In the genomic region with DNA sequence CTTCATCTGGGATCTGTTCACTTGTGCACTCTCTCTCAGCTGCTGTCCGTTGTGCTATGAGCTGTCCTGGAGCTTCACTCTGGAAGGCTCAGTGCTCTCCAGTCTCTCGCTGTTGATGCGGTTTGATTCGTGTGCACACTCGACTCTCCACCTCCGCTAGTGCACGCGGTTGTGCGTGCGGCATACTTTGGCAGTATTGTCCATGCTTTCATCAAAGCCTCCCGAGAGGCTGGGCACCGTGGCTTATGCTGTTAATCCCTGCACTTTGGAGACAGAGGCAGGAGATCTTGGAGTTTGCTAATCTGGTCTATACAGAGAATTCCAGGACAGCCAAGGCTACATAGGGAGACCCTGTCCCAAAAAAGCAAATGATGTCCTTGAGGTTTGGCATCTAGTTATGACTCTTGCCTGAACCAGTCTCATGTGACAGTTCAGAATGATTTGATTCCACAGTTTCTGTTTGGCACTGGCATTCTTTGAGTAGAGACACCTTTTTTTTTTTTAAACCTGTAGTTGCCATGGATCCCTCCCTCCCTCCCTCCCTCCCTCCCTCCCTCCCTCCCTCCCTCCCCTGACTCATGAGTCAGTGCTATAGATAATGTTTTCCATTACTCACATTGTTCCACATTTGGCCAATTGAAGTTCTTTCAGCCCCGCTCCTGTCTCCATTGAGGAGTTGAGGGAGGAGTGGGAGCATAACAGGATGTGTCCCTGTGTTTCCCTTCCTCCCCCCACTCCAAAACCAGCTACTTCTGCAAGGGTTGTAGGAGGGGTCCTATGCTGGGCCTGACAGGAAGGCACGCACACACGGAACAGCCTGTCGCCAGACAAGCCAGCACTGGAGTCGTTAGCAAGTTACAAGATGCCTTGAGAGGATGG, we compare ENCODE assay signal across 8 mouse cellular contexts.
DNase-seq lines count a peak whose midpoint lies in the region; ATAC-seq and TF ChIP-seq lines count a peak whose summit lies in the region.

No protein-coding gene starts in this region.

- WGBS in lung, embryonic 15.5 days, result 75% methylated on average over 17 of the region's 17 CpGs
- WGBS in embryonic facial prominence, embryonic 14.5 days, result 71% methylated on average over 17 of the region's 17 CpGs
- WGBS in hindbrain, postnatal 0 days, result 50% methylated on average over 17 of the region's 17 CpGs
- 65% methylated on average over 17 of the region's 17 CpGs for WGBS in stomach, postnatal 0 days

- no peak for TF ChIP-seq EP300 in stomach, postnatal 0 days (optimal IDR thresholded peaks at IDR 0.05)

- no peak for ATAC-seq in lung, embryonic 15.5 days (ENCODE audit: borderline replicate concordance, extremely low read depth, low FRiP score, low TSS enrichment)
- ATAC-seq in embryonic facial prominence, embryonic 14.5 days (ENCODE audit: low read depth), result peak; percentile 27; the same call in 1 of the 2 replicates
- ATAC-seq in hindbrain, postnatal 0 days, result no peak
- 0 out of 2 replicates have a peak, but pooled peaks have one; percentile 15 for ATAC-seq in megakaryocyte progenitor cell, adult 5-6 weeks (replicated peaks; ENCODE audit: poor library complexity)
- ATAC-seq in stomach, postnatal 0 days (ENCODE audit: low FRiP score, low TSS enrichment), result peak; percentile 36; the same call in 1 of the 2 replicates

- H3K27ac ChIP-seq in lung, embryonic 15.5 days, result peak overlapping the region; percentile 34; the same call in 1 of the 2 replicates
- peak overlapping the region; percentile 71 for H3K27ac ChIP-seq in embryonic facial prominence, embryonic 14.5 days (replicated peaks; ENCODE audit: low read depth, low read length)
- 0 out of 2 replicates have a peak overlapping the region, but pooled peaks have one; percentile 7 for H3K27ac ChIP-seq in hindbrain, postnatal 0 days
- peak overlapping the region; percentile 45; the same call in 1 of the 2 replicates for H3K27ac ChIP-seq in stomach, postnatal 0 days (replicated peaks)

- H3K9me3 ChIP-seq in lung, embryonic 15.5 days, result no peaks in the 10 kb centered on the region
- no peaks in the 10 kb centered on the region for H3K9me3 ChIP-seq in embryonic facial prominence, embryonic 14.5 days (ENCODE audit: control insufficient read depth, low read length)
- H3K9me3 ChIP-seq in hindbrain, postnatal 0 days (ENCODE audit: low read length), result no peaks in the 10 kb centered on the region
- no peaks in the 10 kb centered on the region for H3K9me3 ChIP-seq in stomach, postnatal 0 days (ENCODE audit: control insufficient read depth, low read length)

- no peak overlapping the region for H3K4me3 ChIP-seq in lung, embryonic 15.5 days
- no peak overlapping the region for H3K4me3 ChIP-seq in embryonic facial prominence, embryonic 14.5 days (ENCODE audit: low read depth, low read length)
- H3K4me3 ChIP-seq in hindbrain, postnatal 0 days (ENCODE audit: low read length), result no peak overlapping the region
- no peak overlapping the region for H3K4me3 ChIP-seq in stomach, postnatal 0 days (ENCODE audit: low read depth, low read length)

- no peak overlapping the region for H3K4me2 ChIP-seq in lung, embryonic 15.5 days
- no peak overlapping the region for H3K4me2 ChIP-seq in embryonic facial prominence, embryonic 14.5 days (ENCODE audit: low read depth, low read length)
- H3K4me2 ChIP-seq in hindbrain, postnatal 0 days (ENCODE audit: low read depth, low read length), result no peak overlapping the region
- H3K4me2 ChIP-seq in stomach, postnatal 0 days (replicated peaks; ENCODE audit: low read depth), result no peak overlapping the region

- no peak for DNase-seq in lung, postnatal 14 days
- DNase-seq in adrenal gland, adult (ENCODE audit: inconsistent age in 2 of 2, low spot score in 1 of 2), result peak; percentile 54 to 82
- peak; percentile 68 for DNase-seq in embryonic facial prominence, embryonic 14.5 days (ENCODE audit: low spot score)
- DNase-seq in hindbrain, postnatal 0 days (ENCODE audit: low spot score), result peak; percentile 21
- peak; percentile 27 for DNase-seq in stomach, postnatal 0 days (ENCODE audit: low spot score)
- no peak for DNase-seq in cerebellum, adult 11 months

- peaks cover 70% of the 10 kb centered on the region for H3K4me1 ChIP-seq in lung, embryonic 15.5 days
- H3K4me1 ChIP-seq in embryonic facial prominence, embryonic 14.5 days (ENCODE audit: control insufficient read depth, insufficient read depth, low read length), result peaks cover 35% of the 10 kb centered on the region
- peaks cover 37% of the 10 kb centered on the region for H3K4me1 ChIP-seq in hindbrain, postnatal 0 days (ENCODE audit: insufficient read depth, low read length)
- peaks cover 10% of the 10 kb centered on the region; the same call in 1 of the 2 replicates for H3K4me1 ChIP-seq in stomach, postnatal 0 days (replicated peaks; ENCODE audit: control insufficient read depth, insufficient read depth)

- H3K36me3 ChIP-seq in lung, embryonic 15.5 days, result no peaks in the 10 kb centered on the region
- H3K36me3 ChIP-seq in embryonic facial prominence, embryonic 14.5 days (ENCODE audit: control insufficient read depth, insufficient read depth, low read length), result peaks cover 20% of the 10 kb centered on the region; the same call in 1 of the 2 replicates
- H3K36me3 ChIP-seq in hindbrain, postnatal 0 days (ENCODE audit: insufficient read depth, low read length), result no peaks in the 10 kb centered on the region
- peaks cover 6% of the 10 kb centered on the region; the same call in 1 of the 2 replicates for H3K36me3 ChIP-seq in stomach, postnatal 0 days (ENCODE audit: control insufficient read depth, insufficient read depth, low read length)

- no peaks in the 10 kb centered on the region for H3K27me3 ChIP-seq in lung, embryonic 15.5 days
- H3K27me3 ChIP-seq in embryonic facial prominence, embryonic 14.5 days (replicated peaks; ENCODE audit: control insufficient read depth, insufficient read depth, low read length), result no peaks in the 10 kb centered on the region
- no peaks in the 10 kb centered on the region for H3K27me3 ChIP-seq in hindbrain, postnatal 0 days (ENCODE audit: insufficient read depth, low read length)
- H3K27me3 ChIP-seq in stomach, postnatal 0 days (ENCODE audit: control insufficient read depth, insufficient read depth, low read length), result no peaks in the 10 kb centered on the region

- H3K9ac ChIP-seq in lung, embryonic 15.5 days, result no peak overlapping the region
- no peak overlapping the region for H3K9ac ChIP-seq in embryonic facial prominence, embryonic 14.5 days (ENCODE audit: low read depth, low read length)
- H3K9ac ChIP-seq in hindbrain, postnatal 0 days (replicated peaks; ENCODE audit: low read length), result no peak overlapping the region
- H3K9ac ChIP-seq in stomach, postnatal 0 days (ENCODE audit: low read length), result no peak overlapping the region

- no peak for TF ChIP-seq CTCF in hindbrain, postnatal 0 days (IDR thresholded peaks at IDR 0.05; ENCODE audit: low read depth)
- TF ChIP-seq CTCF in stomach, postnatal 0 days (IDR thresholded peaks at IDR 0.05; ENCODE audit: low read depth), result no peak

Comparison
In these comparisons a context has a peak if more than half of its experiments do, and no peak if none do; other contexts are left out.
1. ATAC-seq: peak in embryonic facial prominence, embryonic 14.5 days (single experiment), megakaryocyte progenitor cell, adult 5-6 weeks (single experiment) and stomach, postnatal 0 days (single experiment); none in lung, embryonic 15.5 days (single experiment) and hindbrain, postnatal 0 days (single experiment).
2. H3K27ac ChIP-seq: peak in every context shown above with its lines; median percentile 71 in embryonic facial prominence, embryonic 14.5 days; 45 in stomach, postnatal 0 days; 34 in lung, embryonic 15.5 days; 7 in hindbrain, postnatal 0 days.
3. DNase-seq: peak in adrenal gland, adult (2 of 2), embryonic facial prominence, embryonic 14.5 days (single experiment), hindbrain, postnatal 0 days (single experiment) and stomach, postnatal 0 days (single experiment); none in lung, postnatal 14 days (single experiment) and cerebellum, adult 11 months (single experiment).